Mouse (Mus musculus): ENCODE measurements at regions not wholly inside any gene's neighbourhood (a gene's known extent, or its start where the extent isn't known, plus 50 kb on each side); places are given as distances from the start of the nearest gene placed in this dataset.

GRCm38 (mm10) chr4:153298277-153298676, 184.3 kb downstream of the Ajap1 start:
- H3K9ac ChIP-seq (ENCODE audit: low read length) = no peak overlapping the region
- H3K4me2 ChIP-seq (ENCODE audit: low read length) = no peak overlapping the region
- no peaks in the 10 kb centered on the region for H3K36me3 ChIP-seq (ENCODE audit: control insufficient read depth, insufficient read depth, low read length)
- H3K27ac ChIP-seq (ENCODE audit: low read depth) = no peak overlapping the region
- no peaks in the 10 kb centered on the region for H3K9me3 ChIP-seq (ENCODE audit: control insufficient read depth, low read length)
- ATAC-seq (replicated peaks; ENCODE audit: low FRiP score, low TSS enrichment, low read depth) (no peak), DNase-seq (ENCODE audit: low spot score) (no peak)
- H3K4me3 ChIP-seq (ENCODE audit: low read depth, low read length) = no peak overlapping the region
- WGBS = 36% methylated on average over 5 of the region's 5 CpGs
- H3K27me3 ChIP-seq (replicated peaks; ENCODE audit: control insufficient read depth, insufficient read depth, low read length) = no peaks in the 10 kb centered on the region
- H3K4me1 ChIP-seq (replicated peaks; ENCODE audit: control insufficient read depth, insufficient read depth, low read length) = no peaks in the 10 kb centered on the region

GRCm38 (mm10) chr4:153294828-153295227, 187.8 kb downstream of the Ajap1 start:
- Histone ChIP-seq H3K4me2 (ENCODE audit: low read length) (no peak overlapping the region), H3K4me1 (replicated peaks; ENCODE audit: control insufficient read depth, insufficient read depth, low read length) (no peaks in the 10 kb centered on the region), H3K27ac (ENCODE audit: low read depth) (no peak overlapping the region), H3K27me3 (replicated peaks; ENCODE audit: control insufficient read depth, insufficient read depth, low read length) (no peaks in the 10 kb centered on the region), H3K9me3 (ENCODE audit: control insufficient read depth, low read length) (no peaks in the 10 kb centered on the region), H3K9ac (ENCODE audit: low read length) (no peak overlapping the region), H3K36me3 (ENCODE audit: control insufficient read depth, insufficient read depth, low read length) (no peaks in the 10 kb centered on the region), H3K4me3 (ENCODE audit: low read depth, low read length) (no peak overlapping the region)
- ATAC-seq (replicated peaks; ENCODE audit: low FRiP score, low TSS enrichment, low read depth) (no peak), DNase-seq (ENCODE audit: low spot score) (no peak)
- WGBS = 39% methylated on average over 6 of the region's 6 CpGs

- no peak overlapping the region for H3K4me2 ChIP-seq (ENCODE audit: low read length)
- no peak overlapping the region for H3K4me3 ChIP-seq (ENCODE audit: low read depth, low read length)
- H3K27ac ChIP-seq (ENCODE audit: low read depth) = no peak overlapping the region
- H3K9me3 ChIP-seq (ENCODE audit: control insufficient read depth, low read length) = no peaks in the 10 kb centered on the region
- WGBS = 54% methylated on average over 3 of the region's 3 CpGs
- H3K9ac ChIP-seq (ENCODE audit: low read length) = no peak overlapping the region
- H3K27me3 ChIP-seq (replicated peaks; ENCODE audit: control insufficient read depth, insufficient read depth, low read length) = no peaks in the 10 kb centered on the region
- no peaks in the 10 kb centered on the region for H3K4me1 ChIP-seq (replicated peaks; ENCODE audit: control insufficient read depth, insufficient read depth, low read length)
- ATAC-seq (replicated peaks; ENCODE audit: low FRiP score, low TSS enrichment, low read depth) (no peak), DNase-seq (ENCODE audit: low spot score) (no peak)
- H3K36me3 ChIP-seq (ENCODE audit: control insufficient read depth, insufficient read depth, low read length) = no peaks in the 10 kb centered on the region
Measured at GRCm38 (mm10) chr4:153293137-153293536, 189.5 kb downstream of the Ajap1 start.

- no peak overlapping the region for H3K9ac ChIP-seq (ENCODE audit: low read length)
- H3K27me3 ChIP-seq (replicated peaks; ENCODE audit: control insufficient read depth, insufficient read depth, low read length) = no peaks in the 10 kb centered on the region
- ATAC-seq (replicated peaks; ENCODE audit: low FRiP score, low TSS enrichment, low read depth) (no peak), DNase-seq (ENCODE audit: low spot score) (no peak)
- H3K4me3 ChIP-seq (ENCODE audit: low read depth, low read length) = no peak overlapping the region
- H3K27ac ChIP-seq (ENCODE audit: low read depth) = no peak overlapping the region
- no peaks in the 10 kb centered on the region for H3K4me1 ChIP-seq (replicated peaks; ENCODE audit: control insufficient read depth, insufficient read depth, low read length)
- WGBS = 45% methylated on average over 8 of the region's 8 CpGs
- H3K4me2 ChIP-seq (ENCODE audit: low read length) = no peak overlapping the region
- no peaks in the 10 kb centered on the region for H3K9me3 ChIP-seq (ENCODE audit: control insufficient read depth, low read length)
- no peaks in the 10 kb centered on the region for H3K36me3 ChIP-seq (ENCODE audit: control insufficient read depth, insufficient read depth, low read length)
Measured at GRCm38 (mm10) chr4:153288362-153288761, 194.2 kb downstream of the Ajap1 start.

- H3K4me3 ChIP-seq (ENCODE audit: low read depth, low read length) = no peak overlapping the region
- no peaks in the 10 kb centered on the region for H3K36me3 ChIP-seq (ENCODE audit: control insufficient read depth, insufficient read depth, low read length)
- DNase-seq (ENCODE audit: low spot score) = no peak
- 0 out of 2 replicates have a peak, but pooled peaks cover 3% of the 10 kb centered on the region for H3K9me3 ChIP-seq (ENCODE audit: control insufficient read depth, low read length)
- no peak overlapping the region for H3K9ac ChIP-seq (ENCODE audit: low read length)
- no peak overlapping the region for H3K4me2 ChIP-seq (ENCODE audit: low read length)
- no peaks in the 10 kb centered on the region for H3K27me3 ChIP-seq (replicated peaks; ENCODE audit: control insufficient read depth, insufficient read depth, low read length)
- no peaks in the 10 kb centered on the region for H3K4me1 ChIP-seq (replicated peaks; ENCODE audit: control insufficient read depth, insufficient read depth, low read length)
- ATAC-seq (replicated peaks; ENCODE audit: low FRiP score, low TSS enrichment, low read depth) = no peak
- WGBS = 83% methylated on average over 5 of the region's 5 CpGs
- no peak overlapping the region for H3K27ac ChIP-seq (ENCODE audit: low read depth)
Measured at GRCm38 (mm10) chr4:153284209-153284608, 198.4 kb downstream of the Ajap1 start.

- H3K4me2 ChIP-seq (ENCODE audit: low read length) = no peak overlapping the region
- no peak overlapping the region for H3K27ac ChIP-seq (ENCODE audit: low read depth)
- H3K27me3 ChIP-seq (replicated peaks; ENCODE audit: control insufficient read depth, insufficient read depth, low read length) = no peaks in the 10 kb centered on the region
- DNase-seq (ENCODE audit: low spot score) = no peak
- H3K9ac ChIP-seq (ENCODE audit: low read length) = no peak overlapping the region
- no peak for ATAC-seq (replicated peaks; ENCODE audit: low FRiP score, low TSS enrichment, low read depth)
- WGBS = 41% methylated on average over 5 of the region's 5 CpGs
- H3K4me3 ChIP-seq (ENCODE audit: low read depth, low read length) = no peak overlapping the region
- H3K9me3 ChIP-seq (ENCODE audit: control insufficient read depth, low read length) = no peaks in the 10 kb centered on the region
- no peaks in the 10 kb centered on the region for H3K36me3 ChIP-seq (ENCODE audit: control insufficient read depth, insufficient read depth, low read length)
- H3K4me1 ChIP-seq (replicated peaks; ENCODE audit: control insufficient read depth, insufficient read depth, low read length) = no peaks in the 10 kb centered on the region; the same call in 1 of the 2 replicates
Measured at GRCm38 (mm10) chr4:153276571-153276970, 206.0 kb downstream of the Ajap1 start.

GRCm38 (mm10) chr4:153271376-153271775, 211.2 kb downstream of the Ajap1 start:
- DNase-seq (ENCODE audit: low spot score) = no peak
- Histone ChIP-seq H3K4me2 (ENCODE audit: low read length) (no peak overlapping the region), H3K4me3 (ENCODE audit: low read depth, low read length) (no peak overlapping the region), H3K36me3 (ENCODE audit: control insufficient read depth, insufficient read depth, low read length) (no peaks in the 10 kb centered on the region), H3K4me1 (replicated peaks; ENCODE audit: control insufficient read depth, insufficient read depth, low read length) (peaks cover 2% of the 10 kb centered on the region; the same call in 1 of the 2 replicates), H3K27ac (ENCODE audit: low read depth) (no peak overlapping the region), H3K9me3 (ENCODE audit: control insufficient read depth, low read length) (no peaks in the 10 kb centered on the region), H3K27me3 (replicated peaks; ENCODE audit: control insufficient read depth, insufficient read depth, low read length) (no peaks in the 10 kb centered on the region), H3K9ac (ENCODE audit: low read length) (no peak overlapping the region)
- ATAC-seq (replicated peaks; ENCODE audit: low FRiP score, low TSS enrichment, low read depth) = no peak
- WGBS = 62% methylated on average over 5 of the region's 5 CpGs

- no peak for ATAC-seq (replicated peaks; ENCODE audit: low FRiP score, low TSS enrichment, low read depth)
- DNase-seq (ENCODE audit: low spot score) = no peak
- 43% methylated on average over 15 of the region's 15 CpGs for WGBS
- H3K27ac ChIP-seq (ENCODE audit: low read depth) = no peak overlapping the region
- H3K9ac ChIP-seq (ENCODE audit: low read length) = no peak overlapping the region
- no peak overlapping the region for H3K4me3 ChIP-seq (ENCODE audit: low read depth, low read length)
- H3K4me2 ChIP-seq (ENCODE audit: low read length) = no peak overlapping the region
- H3K9me3 ChIP-seq (ENCODE audit: control insufficient read depth, low read length) = no peaks in the 10 kb centered on the region; the same call in 1 of the 2 replicates
- H3K36me3 ChIP-seq (ENCODE audit: control insufficient read depth, insufficient read depth, low read length) = no peaks in the 10 kb centered on the region
- H3K4me1 ChIP-seq (replicated peaks; ENCODE audit: control insufficient read depth, insufficient read depth, low read length) = no peaks in the 10 kb centered on the region
- H3K27me3 ChIP-seq (replicated peaks; ENCODE audit: control insufficient read depth, insufficient read depth, low read length) = no peaks in the 10 kb centered on the region
Measured at GRCm38 (mm10) chr4:153263216-153263805, 219.3 kb downstream of the Ajap1 start.

GRCm38 (mm10) chr4:153260941-153261557, 221.6 kb downstream of the Ajap1 start:
- Histone ChIP-seq H3K9me3 (ENCODE audit: control insufficient read depth, low read length) (no peaks in the 10 kb centered on the region; the same call in 1 of the 2 replicates), H3K27me3 (replicated peaks; ENCODE audit: control insufficient read depth, insufficient read depth, low read length) (no peaks in the 10 kb centered on the region), H3K9ac (ENCODE audit: low read length) (no peak overlapping the region), H3K36me3 (ENCODE audit: control insufficient read depth, insufficient read depth, low read length) (no peaks in the 10 kb centered on the region), H3K4me3 (ENCODE audit: low read depth, low read length) (no peak overlapping the region), H3K4me1 (replicated peaks; ENCODE audit: control insufficient read depth, insufficient read depth, low read length) (no peaks in the 10 kb centered on the region), H3K4me2 (ENCODE audit: low read length) (no peak overlapping the region), H3K27ac (ENCODE audit: low read depth) (no peak overlapping the region)
- ATAC-seq (replicated peaks; ENCODE audit: low FRiP score, low TSS enrichment, low read depth) (no peak), DNase-seq (ENCODE audit: low spot score) (no peak)
- WGBS = 60% methylated on average over 14 of the region's 14 CpGs

All from intestine, embryonic 14.5 days (tissue).